Mouse (Mus musculus): ENCODE results near the gene Fam221b.

Gene Fam221b

GRCm38 (mm10) chr4:43633736-43634135 lies 35.2 kb downstream of the Fam221b start:
- no peak for TF ChIP-seq CTCF (conservative IDR thresholded peaks at IDR 0.05; ENCODE audit: low read length)
- TF ChIP-seq NANOG (IDR thresholded peaks at IDR 0.05; ENCODE audit: borderline replicate concordance, low read length): no peak
- no peak for TF ChIP-seq POU5F1 (IDR thresholded peaks at IDR 0.05; ENCODE audit: borderline replicate concordance, low read length)
- H3K4me3 ChIP-seq (replicated peaks; ENCODE audit: low read length): no peak overlapping the region
- no peaks in the 10 kb centered on the region for H3K36me3 ChIP-seq (ENCODE audit: insufficient read depth, low read length)
- H3K4me1 ChIP-seq (replicated peaks; ENCODE audit: low read depth, low read length): peaks cover 36% of the 10 kb centered on the region
- no peaks in the 10 kb centered on the region for H3K9me3 ChIP-seq (ENCODE audit: low read length)
- peaks cover 53% of the 10 kb centered on the region for H3K27me3 ChIP-seq (ENCODE audit: insufficient read depth, low read length)

GRCm38 (mm10) chr4:43633296-43633695 lies 35.6 kb downstream of the Fam221b start:
- Histone ChIP-seq H3K4me1 (replicated peaks; ENCODE audit: low read depth, low read length) (peaks cover 36% of the 10 kb centered on the region), H3K36me3 (ENCODE audit: insufficient read depth, low read length) (no peaks in the 10 kb centered on the region), H3K4me3 (replicated peaks; ENCODE audit: low read length) (no peak overlapping the region), H3K27me3 (ENCODE audit: insufficient read depth, low read length) (peaks cover 53% of the 10 kb centered on the region), H3K9me3 (ENCODE audit: low read length) (no peaks in the 10 kb centered on the region)
- no peak for TF ChIP-seq NANOG (IDR thresholded peaks at IDR 0.05; ENCODE audit: borderline replicate concordance, low read length)
- TF ChIP-seq POU5F1 (IDR thresholded peaks at IDR 0.05; ENCODE audit: borderline replicate concordance, low read length): no peak
- no peak for TF ChIP-seq CTCF (conservative IDR thresholded peaks at IDR 0.05; ENCODE audit: low read length)

- H3K4me3 ChIP-seq (replicated peaks; ENCODE audit: low read length): peak overlapping the region; percentile 81
- peaks cover 36% of the 10 kb centered on the region for H3K4me1 ChIP-seq (replicated peaks; ENCODE audit: low read depth, low read length)
- TF ChIP-seq NANOG (IDR thresholded peaks at IDR 0.05; ENCODE audit: borderline replicate concordance, low read length) (no peak), POU5F1 (IDR thresholded peaks at IDR 0.05; ENCODE audit: borderline replicate concordance, low read length) (no peak), CTCF (conservative IDR thresholded peaks at IDR 0.05; ENCODE audit: low read length) (no peak)
- no peaks in the 10 kb centered on the region for H3K36me3 ChIP-seq (ENCODE audit: insufficient read depth, low read length)
- H3K9me3 ChIP-seq (ENCODE audit: low read length): no peaks in the 10 kb centered on the region
- peaks cover 58% of the 10 kb centered on the region for H3K27me3 ChIP-seq (ENCODE audit: insufficient read depth, low read length)
These were observed 36.7 kb downstream of the Fam221b start for GRCm38 (mm10) chr4:43631956-43632920.

GRCm38 (mm10) chr4:43631046-43631955 lies 37.6 kb downstream of the Fam221b start, which contains the start of gene Npr2:
Gene Npr2, plus strand, starts transcription at chr4:43631935.
- H3K27me3 ChIP-seq (ENCODE audit: insufficient read depth, low read length): peaks cover 58% of the 10 kb centered on the region
- 0 out of 2 replicates have a peak, but pooled peaks cover under 1% of the 10 kb centered on the region for H3K9me3 ChIP-seq (ENCODE audit: low read length)
- peak within 1 kb of the TSS; percentile 81 for H3K4me3 ChIP-seq (replicated peaks; ENCODE audit: low read length)
- TF ChIP-seq CTCF (conservative IDR thresholded peaks at IDR 0.05; ENCODE audit: low read length): no peak
- TF ChIP-seq NANOG (IDR thresholded peaks at IDR 0.05; ENCODE audit: borderline replicate concordance, low read length): no peak
- TF ChIP-seq POU5F1 (IDR thresholded peaks at IDR 0.05; ENCODE audit: borderline replicate concordance, low read length): no peak
- H3K4me1 ChIP-seq (replicated peaks; ENCODE audit: low read depth, low read length): peaks cover 36% of the 10 kb centered on the region
- no peaks in the 10 kb centered on the region for H3K36me3 ChIP-seq (ENCODE audit: insufficient read depth, low read length)

DNA sequence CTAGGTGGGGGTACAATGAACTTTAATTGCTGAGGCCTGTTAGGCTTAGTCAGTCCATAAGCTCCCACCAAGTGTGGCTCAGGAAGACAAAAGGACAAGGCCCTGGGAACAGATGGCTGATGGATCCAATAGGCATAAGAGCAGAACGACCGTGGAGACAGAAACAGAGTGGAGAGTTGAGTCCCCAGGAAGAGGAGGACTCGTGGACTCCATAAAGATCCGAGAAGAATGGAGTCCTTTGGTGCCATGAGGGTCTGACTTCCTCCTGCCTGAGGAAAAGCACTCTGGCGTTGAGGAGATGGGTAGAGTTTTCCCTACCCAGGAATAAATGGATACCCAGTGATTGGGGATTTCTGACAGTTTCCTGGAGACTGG lies 38.3 kb downstream of the Fam221b start:
- peak overlapping the region; percentile 81 for H3K4me3 ChIP-seq (replicated peaks; ENCODE audit: low read length)
- H3K36me3 ChIP-seq (ENCODE audit: insufficient read depth, low read length): no peaks in the 10 kb centered on the region

GRCm38 (mm10) chr4:43630030-43630581 lies 38.8 kb downstream of the Fam221b start:
- Histone ChIP-seq H3K9me3 (ENCODE audit: low read length) (peaks cover 12% of the 10 kb centered on the region), H3K36me3 (ENCODE audit: insufficient read depth, low read length) (no peaks in the 10 kb centered on the region), H3K4me3 (replicated peaks; ENCODE audit: low read length) (no peak overlapping the region), H3K27me3 (ENCODE audit: insufficient read depth, low read length) (peaks cover 50% of the 10 kb centered on the region), H3K4me1 (replicated peaks; ENCODE audit: low read depth, low read length) (peaks cover 36% of the 10 kb centered on the region)
- TF ChIP-seq CTCF (conservative IDR thresholded peaks at IDR 0.05; ENCODE audit: low read length) (peak; percentile 86), POU5F1 (IDR thresholded peaks at IDR 0.05; ENCODE audit: borderline replicate concordance, low read length) (no peak)

More for the DNA sequence above, 38.3 kb downstream of the Fam221b start:
- Histone ChIP-seq H3K27me3 (ENCODE audit: insufficient read depth, low read length) (peaks cover 55% of the 10 kb centered on the region), H3K4me1 (replicated peaks; ENCODE audit: low read depth, low read length) (peaks cover 36% of the 10 kb centered on the region), H3K9me3 (ENCODE audit: low read length) (peaks cover 6% of the 10 kb centered on the region)
- no peak for TF ChIP-seq POU5F1 (IDR thresholded peaks at IDR 0.05; ENCODE audit: borderline replicate concordance, low read length)
- TF ChIP-seq NANOG (IDR thresholded peaks at IDR 0.05; ENCODE audit: borderline replicate concordance, low read length): no peak
- TF ChIP-seq CTCF (conservative IDR thresholded peaks at IDR 0.05; ENCODE audit: low read length): no peak

DNA sequence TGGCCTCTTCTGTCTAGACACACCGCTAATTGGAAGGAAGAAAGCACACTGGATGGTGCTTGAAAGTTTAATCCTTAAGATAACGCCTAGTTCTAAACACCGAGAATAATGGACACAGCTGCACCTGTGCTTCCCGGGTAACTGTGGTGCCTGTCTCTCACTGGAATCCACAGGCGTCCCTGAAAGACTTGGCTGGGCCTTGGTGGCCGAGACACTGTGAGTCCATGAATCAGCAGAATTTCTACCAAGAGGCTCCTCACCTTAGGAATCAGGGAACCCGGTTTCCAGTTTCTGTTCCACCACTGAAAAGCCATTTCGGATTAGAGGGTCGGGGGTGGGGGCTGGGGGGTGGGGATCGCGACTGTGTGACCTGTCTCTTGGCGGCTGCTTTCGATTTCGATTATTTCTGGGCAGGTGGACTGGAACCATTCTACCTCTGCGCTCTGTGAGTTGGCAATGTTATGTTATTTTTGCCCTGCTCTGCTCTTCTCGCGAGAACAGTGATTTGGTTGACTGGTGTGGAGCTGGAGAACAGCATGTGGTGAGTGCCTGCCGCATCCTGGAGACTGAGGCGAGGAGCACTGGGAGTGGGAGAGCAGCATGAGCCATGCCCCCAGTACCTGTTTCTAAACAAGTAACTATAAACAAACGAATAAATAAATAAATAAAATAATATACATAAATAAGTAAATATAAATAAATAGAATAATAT lies 39.7 kb downstream of the Fam221b start:
- peaks cover 36% of the 10 kb centered on the region for H3K4me1 ChIP-seq (replicated peaks; ENCODE audit: low read depth, low read length)

More for the DNA sequence above, 39.7 kb downstream of the Fam221b start:
- no peak overlapping the region for H3K4me3 ChIP-seq (replicated peaks; ENCODE audit: low read length)
- H3K9me3 ChIP-seq (ENCODE audit: low read length): peaks cover 19% of the 10 kb centered on the region
- H3K27me3 ChIP-seq (ENCODE audit: insufficient read depth, low read length): peaks cover 41% of the 10 kb centered on the region
- TF ChIP-seq NANOG (IDR thresholded peaks at IDR 0.05; ENCODE audit: borderline replicate concordance, low read length): no peak
- TF ChIP-seq CTCF (conservative IDR thresholded peaks at IDR 0.05; ENCODE audit: low read length): no peak
- TF ChIP-seq POU5F1 (IDR thresholded peaks at IDR 0.05; ENCODE audit: borderline replicate concordance, low read length): no peak
- H3K36me3 ChIP-seq (ENCODE audit: insufficient read depth, low read length): no peaks in the 10 kb centered on the region
